Mouse (Mus musculus) bone marrow, adult 2 months (tissue): Measurements from ENCODE around the gene Cd9. TPM values are rescaled to one million over a fixed set of nuclear protein-coding genes. Genes with fewer than 3 reads are reported as not detected.
A peak's percentile ranks its signal among the peaks of the same experiment; 100 is the strongest.

Experiments used
- H3K27ac ChIP-seq: fragments of 200-500 bp; 2 replicates; pipeline ENCODE4 v1.5.1; 2012; ENCODE audit warnings: low read depth, mild to moderate bottlenecking, control low read depth, inconsistent platforms, low read length; ENCODE audit not compliant: control insufficient read depth, poor library complexity, insufficient read depth
- H3K4me1 ChIP-seq: fragments of 200-500 bp; 2 replicates; pipeline ENCODE4 v1.6.1; 2011; ENCODE audit warnings: low read length; ENCODE audit not compliant: control insufficient read depth, insufficient read depth
- H3K4me3 ChIP-seq: fragments of 200-500 bp; replicated peaks from 2 replicates; pipeline ENCODE3; 2011; ENCODE audit warnings: mild to moderate bottlenecking, low read depth, low read length, control low read depth; ENCODE audit not compliant: control insufficient read depth
- CTCF ChIP-seq: fragments of 200-500 bp; IDR thresholded peaks from 2 replicates; pipeline ENCODE4 v1.5.1; 2011; ENCODE audit warnings: low read length, control low read depth; ENCODE audit not compliant: control insufficient read depth, insufficient read depth
- POLR2A ChIP-seq: fragments of 200-500 bp; IDR thresholded peaks from 2 replicates; pipeline ENCODE4 v1.6.1; 2011; ENCODE audit warnings: low read depth, mild to moderate bottlenecking, control low read depth, low read length, borderline replicate concordance; ENCODE audit not compliant: control insufficient read depth
- WGBS: fragments of 180-500 bp; shearing (Covaris S2); methylation state at CpG from one replicate; pipeline ENCODE4 v1.1.7; 2018; 5-methylcytosine and 5-hydroxymethylcytosine counted together
- polyA plus RNA-seq: library from polyadenylated mRNA; stranded (reverse); fragments of >200 nt; gene quantifications from 2 replicates; pipeline ENCODE4 v1.2.4, GENCODE M21; 2011; ENCODE audit warnings: low replicate concordance; ENCODE audit not compliant: missing spikeins, insufficient read depth, insufficient read length

Gene Cd9
- 60.4 and 90.4 TPM in 2 replicates for polyA plus RNA-seq

- Histone ChIP-seq H3K27ac (peak within 1 kb of the TSS; percentile 80), H3K4me1 (peaks cover 4% of the 10 kb centered on the region; the same call in 1 of the 2 replicates)
- no peak for TF ChIP-seq CTCF
- TF ChIP-seq POLR2A, result peak; percentile 74
Measured at GRCm38 (mm10) chr6:125494092-125494871, at the start of gene Cd9. Cd9 (minus strand) TSS chr6:125494791.

GRCm38 (mm10) chr6:125541296-125541695 lies 46.7 kb upstream of the Cd9 start:
- no peak overlapping the region for H3K4me3 ChIP-seq
- TF ChIP-seq CTCF (no peak), POLR2A (no peak)
- H3K4me1 ChIP-seq, result peaks cover 2% of the 10 kb centered on the region
- WGBS, result 57% methylated on average over 6 of the region's 6 CpGs
- no peak overlapping the region for H3K27ac ChIP-seq

More at GRCm38 (mm10) chr6:125494092-125494871, at the start of gene Cd9:
- H3K4me3 ChIP-seq, result peak within 1 kb of the TSS; percentile 67
- WGBS, result under 1% methylated on average over 61 of the region's 61 CpGs

- Histone ChIP-seq H3K27ac (no peak overlapping the region), H3K4me3 (no peak overlapping the region), H3K4me1 (peaks cover 2% of the 10 kb centered on the region)
- 50% methylated on average over 6 of the region's 6 CpGs for whole genome bisulfite sequencing
- TF ChIP-seq POLR2A (no peak), CTCF (no peak)
Measured at GRCm38 (mm10) chr6:125540826-125541225, 46.2 kb upstream of the Cd9 start.

GRCm38 (mm10) chr6:125540199-125540598 lies 45.6 kb upstream of the Cd9 start:
- Histone ChIP-seq H3K4me1 (peaks cover 2% of the 10 kb centered on the region), H3K4me3 (no peak overlapping the region), H3K27ac (no peak overlapping the region)
- TF ChIP-seq CTCF (no peak), POLR2A (no peak)
- WGBS, result 33% methylated on average over 10 of the region's 10 CpGs

- Histone ChIP-seq H3K4me1 (peaks cover 2% of the 10 kb centered on the region), H3K4me3 (no peak overlapping the region), H3K27ac (no peak overlapping the region)
- 29% methylated on average over 8 of the region's 8 CpGs for WGBS
- TF ChIP-seq POLR2A, result no peak
- TF ChIP-seq CTCF, result no peak
Measured at GRCm38 (mm10) chr6:125539423-125539822, 44.8 kb upstream of the Cd9 start.

GRCm38 (mm10) chr6:125538469-125538868 lies 43.9 kb upstream of the Cd9 start:
- H3K4me1 ChIP-seq, result peaks cover 2% of the 10 kb centered on the region
- H3K4me3 ChIP-seq, result no peak overlapping the region
- TF ChIP-seq CTCF, result no peak
- no peak for TF ChIP-seq POLR2A
- H3K27ac ChIP-seq, result no peak overlapping the region
- WGBS, result 70% methylated on average over 5 of the region's 5 CpGs

GRCm38 (mm10) chr6:125534990-125535389 lies 40.4 kb upstream of the Cd9 start:
- no peaks in the 10 kb centered on the region for H3K4me1 ChIP-seq

GRCm38 (mm10) chr6:125533104-125533650 lies 38.6 kb upstream of the Cd9 start:
- TF ChIP-seq CTCF, result no peak
- no peak for TF ChIP-seq POLR2A
- Histone ChIP-seq H3K4me1 (no peaks in the 10 kb centered on the region), H3K4me3 (no peak overlapping the region), H3K27ac (no peak overlapping the region)
- 92% methylated on average over 11 of the region's 11 CpGs for WGBS

More at GRCm38 (mm10) chr6:125534990-125535389, 40.4 kb upstream of the Cd9 start:
- H3K4me3 ChIP-seq, result no peak overlapping the region
- TF ChIP-seq POLR2A (no peak), CTCF (no peak)
- 79% methylated on average over 5 of the region's 5 CpGs for WGBS
- H3K27ac ChIP-seq, result no peak overlapping the region
